Mouse (Mus musculus) liver, embryonic 15.5 days (tissue): ENCODE results near the gene Cdh26. TPM values are rescaled to one million over a fixed set of nuclear protein-coding genes. Genes with fewer than 3 reads are reported as not detected.

Experiments used
- ATAC-seq: fragments of 200-750 bp; cut with Nextera tagmentation; 2 replicates; pipeline ENCODE4 v1.8.0; 2017; ENCODE audit warnings: moderate number of reproducible peaks, mild to moderate bottlenecking, moderate library complexity; ENCODE audit not compliant: insufficient read depth
- H3K27ac ChIP-seq: fragments of 300-500 bp; sonication (generic); replicated peaks from 2 replicates; pipeline ENCODE4 v1.5.1; 2015; ENCODE audit warnings: mild to moderate bottlenecking, inconsistent platforms
- H3K27me3 ChIP-seq: fragments of 300-500 bp; sonication (generic); 2 replicates; pipeline ENCODE4 v1.6.1; 2015; ENCODE audit warnings: mild to moderate bottlenecking, inconsistent platforms
- H3K36me3 ChIP-seq: fragments of 300-500 bp; sonication (generic); replicated peaks from 2 replicates; pipeline ENCODE4 v1.6.1; 2015; ENCODE audit warnings: moderate library complexity, mild to moderate bottlenecking, inconsistent platforms
- H3K4me1 ChIP-seq: fragments of 300-500 bp; sonication (generic); replicated peaks from 2 replicates; pipeline ENCODE4 v1.6.1; 2015; ENCODE audit warnings: inconsistent platforms
- H3K4me2 ChIP-seq: fragments of 300-500 bp; sonication (generic); 2 replicates; pipeline ENCODE4 v1.6.1; 2015; ENCODE audit warnings: moderate library complexity, mild to moderate bottlenecking, inconsistent platforms
- H3K4me3 ChIP-seq: fragments of 300-500 bp; sonication (generic); replicated peaks from 2 replicates; pipeline ENCODE4 v1.5.1; 2015; ENCODE audit warnings: mild to moderate bottlenecking, inconsistent platforms
- H3K9ac ChIP-seq: fragments of 300-500 bp; sonication (generic); 2 replicates; pipeline ENCODE4 v1.6.1; 2015; ENCODE audit warnings: moderate library complexity, mild to moderate bottlenecking, inconsistent platforms
- H3K9me3 ChIP-seq: fragments of 300-500 bp; sonication (generic); replicated peaks from 2 replicates; pipeline ENCODE4 v1.6.1; 2016; ENCODE audit warnings: inconsistent platforms
- WGBS: fragments of 180-500 bp; shearing (Covaris S2); methylation state at CpG from one replicate; pipeline ENCODE4 v1.1.7; 2015; ENCODE audit warnings: mixed read lengths; ENCODE audit not compliant: insufficient replicate concordance; 5-methylcytosine and 5-hydroxymethylcytosine counted together
- polyA plus RNA-seq: library from polyadenylated mRNA; unstranded; fragments of >200 nt; fragmentation: Nextera tagmentation; extraction: Ambion mirVana; gene quantifications from 2 replicates; pipeline ENCODE4 v1.2.1, GENCODE M21; 2015

The Cdh26 gene
- polyA plus RNA-seq, 1 experiment from 2014 or later = 0.16 TPM

DNA sequence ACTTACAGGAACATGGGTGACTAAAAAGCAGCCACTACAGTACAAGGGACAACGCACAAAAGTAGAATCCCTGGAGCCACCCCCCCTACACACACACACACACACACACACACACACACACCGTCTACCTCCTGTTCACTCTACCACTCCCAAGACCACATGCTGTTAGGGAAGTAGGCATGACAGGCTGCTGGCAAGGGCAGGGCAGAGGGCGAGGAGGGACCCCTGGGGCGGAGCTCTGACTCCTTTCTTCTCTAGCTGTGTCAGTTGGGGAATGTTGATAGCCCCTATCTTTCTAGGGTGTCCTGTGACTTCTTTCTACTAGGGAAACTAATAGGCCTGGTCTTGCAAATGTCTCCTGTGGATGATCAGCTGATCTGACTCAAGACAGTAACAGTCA, 13.4 kb upstream of the Cdh26 start:
- peaks cover 33% of the 10 kb centered on the region for H3K27me3 ChIP-seq
- H3K36me3 ChIP-seq = peaks cover 6% of the 10 kb centered on the region; the same call in 1 of the 2 replicates
- ATAC-seq = peak; percentile 27
- H3K4me3 ChIP-seq = no peak overlapping the region
- no peak overlapping the region for H3K27ac ChIP-seq
- H3K9ac ChIP-seq = no peak overlapping the region
- H3K4me2 ChIP-seq = no peak overlapping the region
- peaks cover 27% of the 10 kb centered on the region for H3K4me1 ChIP-seq
- no peaks in the 10 kb centered on the region for H3K9me3 ChIP-seq
- WGBS = 25% methylated on average over 4 of the region's 4 CpGs

DNA sequence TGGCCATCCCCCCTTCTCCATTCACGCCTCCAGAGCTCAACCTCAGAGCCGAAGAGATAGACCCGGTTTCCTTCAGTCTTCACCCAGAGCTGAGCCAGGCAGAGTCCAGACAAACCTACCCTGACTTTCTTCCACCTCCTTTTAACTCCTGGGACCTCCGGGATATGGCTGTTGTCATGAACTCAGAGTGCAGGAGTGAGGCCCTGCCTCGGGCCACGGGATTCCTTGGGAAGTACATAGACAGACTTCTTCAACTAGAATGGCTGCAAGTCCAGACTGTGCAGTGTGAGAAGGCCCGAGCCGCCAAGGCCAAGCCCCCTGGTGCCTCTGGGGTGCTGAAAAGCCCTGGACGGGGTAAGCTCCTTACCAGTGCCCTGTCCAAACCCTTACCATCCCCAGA, 9.8 kb upstream of the Cdh26 start:
- Histone ChIP-seq H3K36me3 (peaks cover 6% of the 10 kb centered on the region; the same call in 1 of the 2 replicates), H3K27ac (no peak overlapping the region), H3K4me2 (no peak overlapping the region), H3K9me3 (no peaks in the 10 kb centered on the region), H3K4me1 (peaks cover 10% of the 10 kb centered on the region), H3K9ac (no peak overlapping the region), H3K4me3 (no peak overlapping the region), H3K27me3 (0 out of 2 replicates have a peak, but pooled peaks cover 3% of the 10 kb centered on the region)
- 71% methylated on average over 9 of the region's 9 CpGs for WGBS
- no peak for ATAC-seq

DNA sequence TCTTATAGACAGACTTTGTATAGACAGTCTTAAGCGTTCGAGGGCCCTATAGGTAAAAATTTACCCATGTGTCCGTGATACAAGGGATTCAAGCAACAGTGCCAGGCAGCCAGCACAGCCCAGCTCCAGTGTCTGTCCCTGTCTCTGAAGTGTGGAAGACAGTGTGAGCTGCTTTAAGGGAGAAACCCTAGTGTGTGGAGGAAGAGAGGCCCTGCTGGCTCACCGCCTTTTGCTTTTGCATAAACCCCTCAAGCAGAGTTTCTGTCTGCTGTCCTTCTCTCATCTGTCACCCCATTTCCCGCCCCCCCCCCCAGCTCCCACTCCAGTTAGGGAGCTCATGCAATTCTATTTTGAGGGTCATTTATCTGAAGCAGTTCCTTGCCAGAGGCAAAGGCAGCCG, 8.7 kb upstream of the Cdh26 start:
- no peak overlapping the region for H3K9ac ChIP-seq
- H3K27ac ChIP-seq = no peak overlapping the region
- no peak overlapping the region for H3K4me3 ChIP-seq
- H3K4me2 ChIP-seq = no peak overlapping the region
- no peaks in the 10 kb centered on the region for H3K27me3 ChIP-seq
- 48% methylated on average over 6 of the region's 6 CpGs for WGBS
- H3K36me3 ChIP-seq = peaks cover 6% of the 10 kb centered on the region; the same call in 1 of the 2 replicates
- ATAC-seq = no peak
- peaks cover 3% of the 10 kb centered on the region; the same call in 1 of the 2 replicates for H3K4me1 ChIP-seq
- no peaks in the 10 kb centered on the region for H3K9me3 ChIP-seq

DNA sequence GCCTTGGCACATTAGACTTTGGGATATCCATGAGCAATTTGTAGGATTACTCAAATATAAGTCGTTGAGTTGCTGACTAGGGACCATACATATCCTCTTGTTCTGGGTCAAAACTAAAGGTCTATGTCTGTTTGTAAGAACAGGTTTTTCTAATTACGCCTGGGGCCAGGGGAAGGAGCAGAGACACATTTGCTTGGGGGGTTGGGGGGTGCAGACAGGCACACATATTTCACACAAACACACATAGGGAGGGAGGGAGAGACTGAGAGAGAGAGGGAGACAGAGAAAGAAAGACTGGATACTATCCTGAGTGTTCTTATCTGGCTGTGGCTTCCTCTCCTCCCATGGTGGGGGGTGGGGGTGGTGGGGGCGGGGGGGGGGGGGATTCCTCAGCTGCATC, 8.1 kb upstream of the Cdh26 start:
- H3K27me3 ChIP-seq = no peaks in the 10 kb centered on the region
- H3K4me1 ChIP-seq = no peaks in the 10 kb centered on the region
- no peak overlapping the region for H3K27ac ChIP-seq
- no peak for ATAC-seq
- H3K9ac ChIP-seq = no peak overlapping the region
- H3K9me3 ChIP-seq = no peaks in the 10 kb centered on the region
- WGBS = 32% methylated on average over 3 of the region's 3 CpGs
- H3K4me3 ChIP-seq = no peak overlapping the region
- H3K4me2 ChIP-seq = no peak overlapping the region
- H3K36me3 ChIP-seq = peaks cover 6% of the 10 kb centered on the region; the same call in 1 of the 2 replicates

DNA sequence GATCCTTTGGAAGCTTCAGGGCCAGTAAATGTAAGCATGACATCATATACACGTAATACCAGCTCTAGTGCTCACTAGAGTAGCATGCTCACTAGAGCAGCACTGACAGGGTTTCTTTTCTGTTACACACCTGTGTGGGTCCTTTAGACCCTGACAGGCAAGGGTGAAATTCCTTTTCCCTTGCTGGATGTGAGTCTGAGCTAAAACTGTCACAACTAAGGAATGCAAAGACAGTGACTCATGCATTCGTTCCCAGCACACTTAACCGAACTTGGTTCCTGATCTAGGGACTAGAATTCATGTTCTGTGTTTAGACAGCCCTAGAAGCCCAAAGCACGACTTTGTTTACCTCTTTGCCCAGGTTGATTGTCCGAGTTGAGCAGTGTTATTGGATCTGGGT, 7.1 kb upstream of the Cdh26 start:
- Histone ChIP-seq H3K9ac (no peak overlapping the region), H3K4me3 (no peak overlapping the region), H3K36me3 (peaks cover 2% of the 10 kb centered on the region; the same call in 1 of the 2 replicates), H3K4me2 (no peak overlapping the region), H3K4me1 (no peaks in the 10 kb centered on the region), H3K27me3 (no peaks in the 10 kb centered on the region), H3K27ac (no peak overlapping the region), H3K9me3 (no peaks in the 10 kb centered on the region)
- WGBS = 51% methylated on average over 5 of the region's 5 CpGs
- ATAC-seq = no peak

DNA sequence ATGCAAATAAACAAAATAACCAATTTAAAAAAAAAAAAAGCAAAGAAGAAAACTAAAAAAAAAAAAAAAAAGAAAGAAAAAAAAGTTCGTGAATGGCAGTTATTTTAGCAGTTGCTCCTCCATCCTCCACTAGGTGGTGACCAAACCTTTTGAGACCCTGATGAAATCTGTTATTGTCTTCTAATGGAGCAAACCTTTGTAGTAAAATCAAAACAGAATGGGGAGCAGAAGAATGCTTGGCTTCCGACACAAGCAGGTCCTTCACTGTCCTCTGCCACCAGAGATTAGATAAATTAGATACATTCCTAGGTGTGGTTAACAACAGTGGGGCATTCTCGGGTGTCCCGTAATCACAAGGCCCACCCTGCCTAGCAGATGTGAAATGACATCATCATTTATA, 4.1 kb upstream of the Cdh26 start:
- no peak for ATAC-seq
- H3K4me1 ChIP-seq = no peaks in the 10 kb centered on the region

DNA sequence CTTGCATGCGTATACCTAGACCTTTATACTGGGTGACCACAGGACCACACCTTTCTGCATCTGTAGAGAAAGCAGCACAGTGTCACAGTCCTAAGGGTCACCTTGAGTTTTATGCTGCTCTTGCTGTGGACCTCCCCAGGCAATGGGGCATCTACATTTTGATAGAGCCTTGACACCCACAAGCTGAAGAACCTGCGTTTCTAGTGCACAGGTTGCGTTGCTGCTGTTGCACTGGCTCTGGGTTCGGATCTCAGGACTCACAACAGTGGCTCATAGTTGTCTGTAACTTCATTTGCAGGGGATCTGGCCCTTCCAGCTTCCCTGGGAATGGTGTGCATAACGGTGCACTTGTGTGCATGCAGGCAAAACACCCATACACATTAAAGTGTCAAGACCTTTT, 3.1 kb upstream of the Cdh26 start:
- no peak for ATAC-seq
- 53% methylated on average over 5 of the region's 5 CpGs for WGBS
- no peaks in the 10 kb centered on the region for H3K27me3 ChIP-seq
- no peaks in the 10 kb centered on the region for H3K36me3 ChIP-seq
- no peak overlapping the region for H3K4me2 ChIP-seq
- no peak overlapping the region for H3K9ac ChIP-seq
- H3K9me3 ChIP-seq = no peaks in the 10 kb centered on the region
- H3K27ac ChIP-seq = no peak overlapping the region
- H3K4me1 ChIP-seq = no peaks in the 10 kb centered on the region
- no peak overlapping the region for H3K4me3 ChIP-seq

More for the DNA sequence above, 4.1 kb upstream of the Cdh26 start:
- Histone ChIP-seq H3K9me3 (no peaks in the 10 kb centered on the region), H3K27ac (no peak overlapping the region), H3K9ac (no peak overlapping the region), H3K36me3 (no peaks in the 10 kb centered on the region), H3K27me3 (no peaks in the 10 kb centered on the region), H3K4me2 (no peak overlapping the region), H3K4me3 (no peak overlapping the region)
- 28% methylated on average over 4 of the region's 4 CpGs for WGBS

DNA sequence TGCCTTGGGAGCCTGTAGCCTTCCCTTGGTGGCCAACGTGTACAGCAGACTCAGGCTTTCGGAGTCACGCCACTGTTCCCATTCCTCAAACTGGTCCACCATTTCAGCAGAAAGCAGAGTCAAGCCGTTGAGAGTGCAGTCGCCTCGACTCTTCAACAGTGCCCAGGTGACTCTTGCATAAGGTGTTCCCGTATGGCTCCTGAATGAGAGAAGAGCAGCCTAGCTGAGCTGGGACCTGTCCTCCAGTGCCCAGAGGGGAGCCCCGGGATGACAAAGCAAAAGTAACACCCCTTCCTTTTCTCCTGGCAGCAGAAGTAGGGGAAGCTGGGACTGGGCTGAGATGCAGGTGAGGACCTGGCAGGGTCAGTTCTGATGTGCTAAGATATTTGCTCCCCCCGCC, 2.1 kb upstream of the Cdh26 start:
- Histone ChIP-seq H3K27ac (no peak overlapping the region), H3K9ac (no peak overlapping the region), H3K36me3 (no peaks in the 10 kb centered on the region), H3K9me3 (no peaks in the 10 kb centered on the region), H3K4me1 (no peaks in the 10 kb centered on the region), H3K27me3 (no peaks in the 10 kb centered on the region), H3K4me3 (no peak overlapping the region), H3K4me2 (no peak overlapping the region)
- ATAC-seq = no peak
- WGBS = 57% methylated on average over 9 of the region's 9 CpGs

DNA sequence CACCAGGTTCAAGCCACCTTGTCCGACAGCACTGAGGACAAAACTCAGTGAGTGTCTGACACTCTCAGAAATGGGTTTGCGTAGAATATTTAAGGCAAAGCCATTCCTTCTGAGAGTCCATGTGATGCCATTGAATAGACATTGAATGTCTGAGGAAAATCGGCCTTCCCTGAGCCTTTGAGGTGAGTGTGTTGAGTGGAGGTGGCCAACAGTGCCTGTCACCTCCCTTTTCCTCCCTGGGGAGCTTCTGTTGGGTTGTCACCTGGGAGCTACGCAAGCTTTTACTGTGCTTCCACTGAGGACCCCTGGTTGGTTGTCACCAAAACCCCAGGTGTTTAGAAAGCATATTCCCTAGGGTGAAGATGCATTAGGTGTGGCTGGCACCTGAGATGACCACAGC, 1.7 kb upstream of the Cdh26 start:
- Histone ChIP-seq H3K36me3 (no peaks in the 10 kb centered on the region), H3K27ac (no peak overlapping the region), H3K27me3 (no peaks in the 10 kb centered on the region), H3K9ac (no peak overlapping the region), H3K4me2 (no peak overlapping the region), H3K4me3 (no peak overlapping the region), H3K4me1 (no peaks in the 10 kb centered on the region), H3K9me3 (no peaks in the 10 kb centered on the region)
- WGBS = 57% methylated on average over 4 of the region's 4 CpGs
- no peak for ATAC-seq

DNA sequence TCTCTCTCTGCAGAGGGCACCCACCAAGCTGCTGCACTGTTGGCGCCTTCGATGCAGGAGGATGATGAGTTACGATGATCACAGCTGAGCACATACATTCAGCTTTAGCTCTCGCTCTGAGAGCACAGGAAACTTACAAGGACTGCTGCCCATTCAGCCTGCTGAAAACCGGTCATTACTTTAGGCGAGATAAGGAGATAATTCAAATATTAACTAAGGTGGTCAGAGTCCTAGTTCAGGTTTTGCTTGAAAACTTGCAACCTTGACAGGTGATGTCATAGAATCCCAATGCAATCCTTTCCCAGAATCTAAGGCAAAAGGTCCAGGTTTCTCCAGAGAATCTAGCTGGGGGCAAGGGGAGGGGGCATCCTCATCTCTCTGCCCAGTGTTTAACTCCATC, 905 bp upstream of the Cdh26 start:
- no peak overlapping the region for H3K4me2 ChIP-seq

DNA sequence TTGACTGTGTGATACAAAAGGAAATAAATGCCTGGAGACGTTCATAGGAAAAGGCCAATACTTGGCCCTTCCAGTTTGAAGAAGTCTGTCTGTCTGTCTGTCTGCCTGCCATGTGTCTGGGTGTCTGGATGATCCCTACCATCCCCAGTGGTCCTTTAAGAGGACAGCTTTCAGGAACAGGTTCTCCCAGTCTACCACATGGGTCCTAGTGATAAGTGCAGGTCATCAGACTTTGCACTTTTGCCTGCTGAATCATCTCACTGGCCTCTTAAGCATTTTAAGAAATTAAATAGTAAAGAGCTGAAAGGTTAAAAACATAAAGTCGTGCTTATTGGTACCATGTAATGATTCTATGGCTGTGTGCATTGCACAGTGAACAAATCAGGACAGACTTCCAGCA, 3.2 kb downstream of the Cdh26 start:
- Histone ChIP-seq H3K9me3 (no peaks in the 10 kb centered on the region), H3K27me3 (no peaks in the 10 kb centered on the region), H3K36me3 (no peaks in the 10 kb centered on the region), H3K9ac (no peak overlapping the region), H3K4me1 (no peaks in the 10 kb centered on the region), H3K27ac (no peak overlapping the region), H3K4me3 (no peak overlapping the region), H3K4me2 (no peak overlapping the region)
- 53% methylated on average over 2 of the region's 2 CpGs for WGBS
- ATAC-seq = no peak

More for the DNA sequence above, 905 bp upstream of the Cdh26 start:
- Histone ChIP-seq H3K4me1 (no peaks in the 10 kb centered on the region), H3K9ac (no peak overlapping the region), H3K36me3 (no peaks in the 10 kb centered on the region), H3K4me3 (no peak overlapping the region), H3K27ac (no peak overlapping the region), H3K27me3 (no peaks in the 10 kb centered on the region), H3K9me3 (no peaks in the 10 kb centered on the region)
- 64% methylated on average over 6 of the region's 6 CpGs for WGBS
- ATAC-seq = no peak

DNA sequence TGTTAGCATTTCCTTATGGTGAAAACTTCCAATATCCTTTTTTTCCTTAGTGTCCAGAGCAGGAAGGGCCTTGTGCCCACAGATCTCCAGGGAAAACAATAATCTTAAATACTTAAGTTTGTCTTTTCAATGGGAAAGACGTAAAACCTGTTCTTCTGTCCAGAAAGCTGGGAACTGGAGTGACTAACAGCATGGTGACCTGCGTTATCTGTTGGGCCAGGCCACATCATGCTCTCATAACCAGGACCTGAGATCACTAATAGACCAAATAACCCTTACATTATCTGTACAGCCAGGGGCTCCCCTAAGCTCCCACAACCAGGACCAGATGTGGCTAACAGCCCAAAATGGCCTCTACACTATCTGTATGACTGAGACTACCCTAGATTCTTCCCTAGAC, 3.6 kb downstream of the Cdh26 start:
- H3K9ac ChIP-seq = no peak overlapping the region
- no peaks in the 10 kb centered on the region for H3K27me3 ChIP-seq
- no peak overlapping the region for H3K27ac ChIP-seq
- no peak overlapping the region for H3K4me2 ChIP-seq
- 60% methylated on average over 2 of the region's 2 CpGs for WGBS
- no peak overlapping the region for H3K4me3 ChIP-seq
- no peaks in the 10 kb centered on the region for H3K9me3 ChIP-seq
- ATAC-seq = no peak
- H3K4me1 ChIP-seq = no peaks in the 10 kb centered on the region
- H3K36me3 ChIP-seq = no peaks in the 10 kb centered on the region
